Mouse (Mus musculus) stomach, embryonic 16.5 days (tissue): ENCODE data around the gene Egflam. TPM values are rescaled to one million over a fixed set of nuclear protein-coding genes. Genes with fewer than 3 reads are reported as not detected.
A peak's percentile ranks its signal among the peaks of the same experiment; 100 is the strongest.

Experiments
- ATAC-seq: fragments of 200-750 bp; cut with Nextera tagmentation; 2 replicates; pipeline ENCODE4 v1.8.0; 2017; ENCODE audit warnings: moderate number of reproducible peaks, moderate TSS enrichment; ENCODE audit not compliant: insufficient read depth, low FRiP score
- H3K27ac ChIP-seq: fragments of 300-500 bp; sonication (generic); 2 replicates; pipeline ENCODE4 v1.5.1; 2014; ENCODE audit warnings: low read length
- H3K27me3 ChIP-seq: fragments of 300-500 bp; sonication (generic); 2 replicates; pipeline ENCODE4 v1.6.1; 2014; ENCODE audit warnings: low read length, control low read depth, mixed read lengths; ENCODE audit not compliant: control insufficient read depth, insufficient read depth
- H3K36me3 ChIP-seq: fragments of 300-500 bp; sonication (generic); 2 replicates; pipeline ENCODE4 v1.6.1; 2014; ENCODE audit warnings: low read length; ENCODE audit not compliant: control insufficient read depth, insufficient read depth
- H3K4me1 ChIP-seq: fragments of 300-500 bp; sonication (generic); 2 replicates; pipeline ENCODE4 v1.6.1; 2014; ENCODE audit warnings: low read length, control low read depth, mixed read lengths; ENCODE audit not compliant: control insufficient read depth, insufficient read depth
- H3K4me2 ChIP-seq: fragments of 300-500 bp; sonication (generic); 2 replicates; pipeline ENCODE4 v1.6.1; 2014; ENCODE audit warnings: low read depth, low read length, mixed read lengths
- H3K4me3 ChIP-seq: fragments of 300-500 bp; sonication (generic); replicated peaks from 2 replicates; pipeline ENCODE4 v1.5.1; 2014; ENCODE audit warnings: mild to moderate bottlenecking, low read length
- H3K9ac ChIP-seq: fragments of 300-500 bp; sonication (generic); 2 replicates; pipeline ENCODE4 v1.6.1; 2014; ENCODE audit warnings: low read length
- H3K9me3 ChIP-seq: fragments of 300-500 bp; sonication (generic); replicated peaks from 2 replicates; pipeline ENCODE4 v1.6.1; 2016; ENCODE audit warnings: low read length, control low read depth; ENCODE audit not compliant: control insufficient read depth
- WGBS: fragments of 180-500 bp; shearing (Covaris S2); extraction: QIAGEN DNeasy Blood & Tissue Kit; methylation state at CpG from one replicate; pipeline ENCODE4 v1.1.7; 2014; 5-methylcytosine and 5-hydroxymethylcytosine counted together
- polyA plus RNA-seq: library from polyadenylated mRNA; unstranded; fragments of >200 nt; fragmentation: Nextera tagmentation; extraction: Ambion mirVana; gene quantifications from 2 replicates; pipeline ENCODE4 v1.2.1, GENCODE M21; 2015

Egflam gene
- polyA plus RNA-seq, 1 experiment from 2014 or later = 25.4 TPM

DNA sequence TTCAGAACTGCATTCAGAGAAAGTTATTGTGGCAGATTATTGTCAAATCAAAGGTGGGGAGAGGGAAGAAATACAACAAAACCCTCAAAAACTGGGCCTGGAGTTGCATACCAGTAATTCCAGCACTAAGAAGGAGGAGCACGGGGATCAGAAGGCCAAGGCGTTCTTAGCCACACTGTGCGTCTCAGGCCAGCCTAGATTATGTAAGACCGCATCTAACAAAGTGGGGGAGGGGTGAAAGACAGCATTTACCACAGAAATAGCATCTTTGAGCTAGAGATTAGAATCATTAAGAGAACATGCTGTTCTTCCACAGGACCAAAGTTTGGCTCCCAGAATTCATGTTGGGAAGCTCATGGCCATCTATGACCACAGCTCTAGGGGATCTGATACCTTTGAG, 14.8 kb downstream of the Egflam start:
- H3K9ac ChIP-seq = no peak overlapping the region
- no peaks in the 10 kb centered on the region for H3K9me3 ChIP-seq
- ATAC-seq = no peak
- no peaks in the 10 kb centered on the region for H3K36me3 ChIP-seq
- no peaks in the 10 kb centered on the region for H3K27me3 ChIP-seq
- H3K4me1 ChIP-seq = no peaks in the 10 kb centered on the region
- H3K4me2 ChIP-seq = no peak overlapping the region
- no peak overlapping the region for H3K4me3 ChIP-seq
- H3K27ac ChIP-seq = no peak overlapping the region
- 84% methylated on average over 4 of the region's 4 CpGs for WGBS

DNA sequence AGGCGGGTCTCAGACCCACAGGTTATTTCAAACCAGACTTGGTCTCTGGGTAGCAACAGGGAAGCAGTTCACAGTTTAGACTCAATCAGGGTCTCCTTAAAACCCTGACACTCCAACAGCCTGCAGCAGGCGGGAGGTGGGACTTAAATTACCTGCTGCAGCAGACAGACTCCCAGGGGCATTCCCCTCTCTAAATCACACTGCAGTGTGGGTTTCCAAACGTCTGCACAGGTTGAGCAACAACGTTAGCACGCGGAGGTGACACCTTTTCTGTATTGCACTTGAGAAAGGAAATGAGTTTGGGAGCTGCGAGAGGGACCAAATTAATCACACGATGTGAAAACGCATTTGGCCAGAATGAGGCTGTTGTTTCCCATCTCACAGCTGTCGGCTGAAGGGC, 15.7 kb downstream of the Egflam start:
- Histone ChIP-seq H3K27ac (no peak overlapping the region), H3K4me1 (no peaks in the 10 kb centered on the region), H3K4me3 (no peak overlapping the region), H3K9ac (no peak overlapping the region), H3K9me3 (no peaks in the 10 kb centered on the region), H3K4me2 (no peak overlapping the region), H3K27me3 (no peaks in the 10 kb centered on the region), H3K36me3 (no peaks in the 10 kb centered on the region)
- WGBS = 43% methylated on average over 10 of the region's 10 CpGs
- no peak for ATAC-seq

- Histone ChIP-seq H3K4me1 (no peaks in the 10 kb centered on the region), H3K4me2 (no peak overlapping the region), H3K27ac (no peak overlapping the region), H3K9ac (no peak overlapping the region), H3K27me3 (no peaks in the 10 kb centered on the region), H3K36me3 (no peaks in the 10 kb centered on the region), H3K9me3 (no peaks in the 10 kb centered on the region), H3K4me3 (no peak overlapping the region)
- 57% methylated on average over 1 of the region's 1 CpGs for WGBS
- ATAC-seq = peak; percentile 76
These were observed 45.6 kb downstream of the Egflam start for GRCm38 (mm10) chr15:7352635-7353051.

DNA sequence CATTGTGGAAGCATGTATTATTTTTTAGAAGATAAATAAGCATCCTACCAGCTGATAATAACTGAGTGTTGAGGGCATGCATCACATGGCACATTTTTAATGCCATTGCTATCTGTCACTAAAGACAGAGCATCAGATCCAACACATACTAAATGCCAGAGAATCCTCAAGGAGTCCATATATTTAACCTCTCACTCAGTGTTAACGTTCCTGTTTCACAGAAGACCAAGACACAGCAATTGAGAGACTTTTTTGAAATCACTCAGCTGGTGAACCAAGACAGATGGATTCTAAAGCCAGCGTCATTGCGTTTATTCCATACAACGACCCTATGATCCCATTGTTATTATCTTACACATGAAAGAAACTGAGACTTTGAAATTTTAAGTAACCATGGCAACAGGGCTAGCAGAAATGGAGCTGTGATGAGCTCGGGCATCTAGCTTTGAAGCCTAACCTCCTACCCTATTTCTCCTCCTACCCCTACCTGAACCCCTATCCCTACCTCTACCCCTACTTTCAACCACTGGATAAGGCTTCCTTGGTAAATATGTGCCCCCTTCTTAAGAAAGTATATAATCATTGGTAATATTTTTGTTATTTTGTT, 57.4 kb downstream of the Egflam start:
- ATAC-seq = no peak
- Histone ChIP-seq H3K36me3 (no peaks in the 10 kb centered on the region), H3K4me1 (no peaks in the 10 kb centered on the region), H3K4me3 (no peak overlapping the region), H3K9me3 (no peaks in the 10 kb centered on the region), H3K27me3 (no peaks in the 10 kb centered on the region), H3K27ac (no peak overlapping the region), H3K4me2 (no peak overlapping the region), H3K9ac (no peak overlapping the region)
- WGBS = 41% methylated on average over 5 of the region's 5 CpGs

GRCm38 (mm10) chr15:7334517-7335298, 63.5 kb downstream of the Egflam start:
- H3K4me1 ChIP-seq = no peaks in the 10 kb centered on the region
- H3K9me3 ChIP-seq = no peaks in the 10 kb centered on the region
- no peaks in the 10 kb centered on the region for H3K27me3 ChIP-seq
- ATAC-seq = no peak
- H3K4me3 ChIP-seq = no peak overlapping the region
- H3K4me2 ChIP-seq = no peak overlapping the region
- no peak overlapping the region for H3K27ac ChIP-seq
- H3K36me3 ChIP-seq = no peaks in the 10 kb centered on the region
- 83% methylated on average over 11 of the region's 11 CpGs for WGBS
- no peak overlapping the region for H3K9ac ChIP-seq

DNA sequence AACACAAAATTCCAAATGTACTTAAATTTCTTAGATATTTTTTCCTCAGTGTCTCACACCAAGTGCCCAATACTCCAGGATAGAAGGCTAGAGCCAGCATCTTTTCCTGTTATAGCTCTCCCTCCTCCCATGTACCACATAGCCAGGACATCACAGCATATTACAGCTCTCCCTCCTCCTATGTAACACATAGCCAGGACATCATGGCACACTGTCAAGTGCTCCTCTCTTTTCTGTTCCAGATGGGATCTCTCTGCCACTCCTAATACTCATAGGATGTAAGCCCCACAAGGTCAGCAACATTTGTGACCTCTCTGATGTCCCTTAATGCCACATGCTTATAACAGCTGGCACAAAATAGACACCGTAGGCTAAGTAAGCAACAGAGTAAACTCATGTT, 65.3 kb downstream of the Egflam start:
- ATAC-seq = no peak

GRCm38 (mm10) chr15:7322599-7323311, 75.4 kb downstream of the Egflam start:
- no peaks in the 10 kb centered on the region for H3K4me1 ChIP-seq
- no peak for ATAC-seq
- no peaks in the 10 kb centered on the region for H3K27me3 ChIP-seq
- no peaks in the 10 kb centered on the region for H3K9me3 ChIP-seq
- no peak overlapping the region for H3K4me3 ChIP-seq
- 80% methylated on average over 2 of the region's 2 CpGs for WGBS
- H3K27ac ChIP-seq = no peak overlapping the region
- no peak overlapping the region for H3K9ac ChIP-seq
- H3K36me3 ChIP-seq = no peaks in the 10 kb centered on the region
- no peak overlapping the region for H3K4me2 ChIP-seq

More for the DNA sequence above, 65.3 kb downstream of the Egflam start:
- H3K36me3 ChIP-seq = no peaks in the 10 kb centered on the region
- H3K9me3 ChIP-seq = no peaks in the 10 kb centered on the region
- no peak overlapping the region for H3K27ac ChIP-seq
- no peak overlapping the region for H3K4me3 ChIP-seq
- 82% methylated on average over 1 of the region's 1 CpGs for WGBS
- no peak overlapping the region for H3K9ac ChIP-seq
- no peaks in the 10 kb centered on the region for H3K27me3 ChIP-seq
- no peaks in the 10 kb centered on the region for H3K4me1 ChIP-seq
- H3K4me2 ChIP-seq = no peak overlapping the region

- Histone ChIP-seq H3K27me3 (no peaks in the 10 kb centered on the region), H3K9me3 (no peaks in the 10 kb centered on the region), H3K4me2 (no peak overlapping the region), H3K27ac (no peak overlapping the region), H3K36me3 (no peaks in the 10 kb centered on the region), H3K4me1 (no peaks in the 10 kb centered on the region), H3K9ac (no peak overlapping the region), H3K4me3 (no peak overlapping the region)
- no peak for ATAC-seq
- WGBS = 58% methylated on average over 4 of the region's 4 CpGs
These were observed 77.3 kb downstream of the Egflam start for GRCm38 (mm10) chr15:7320901-7321300.

DNA sequence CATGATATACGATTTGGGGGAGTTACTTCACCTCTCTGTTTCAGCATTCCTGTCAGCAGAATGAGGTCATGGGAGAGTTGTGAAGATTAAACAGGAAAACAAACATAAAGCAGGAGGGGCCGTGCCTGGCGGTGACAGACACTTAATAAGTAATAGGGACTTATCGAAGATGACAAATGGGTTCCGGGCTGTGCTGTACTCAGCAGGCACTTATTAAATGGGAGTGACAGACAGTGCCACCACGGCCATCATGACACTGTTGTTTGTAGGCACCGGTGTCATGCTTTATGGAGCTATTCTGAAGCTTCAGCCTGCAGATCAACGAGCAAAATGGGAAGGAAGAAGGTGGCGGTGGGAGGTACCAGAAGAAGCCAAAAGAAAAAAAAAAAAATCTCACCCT, 82.7 kb downstream of the Egflam start:
- 48% methylated on average over 9 of the region's 9 CpGs for WGBS
- Histone ChIP-seq H3K27ac (no peak overlapping the region), H3K9ac (no peak overlapping the region), H3K36me3 (0 out of 2 replicates have a peak, but pooled peaks cover 4% of the 10 kb centered on the region), H3K4me1 (0 out of 2 replicates have a peak, but pooled peaks cover 4% of the 10 kb centered on the region), H3K4me3 (no peak overlapping the region), H3K9me3 (no peaks in the 10 kb centered on the region), H3K4me2 (no peak overlapping the region), H3K27me3 (no peaks in the 10 kb centered on the region)
- ATAC-seq = no peak; the same call in 1 of the 2 replicates
